Mouse (Mus musculus) midbrain, postnatal 0 days (tissue): ENCODE results near the gene Fahd1. TPM values are rescaled to one million over a fixed set of nuclear protein-coding genes. Genes with fewer than 3 reads are reported as not detected.

Experiments used
- ATAC-seq: fragments of 200-750 bp; cut with Nextera tagmentation; 2 replicates; pipeline ENCODE4 v1.8.0; 2017; ENCODE audit warnings: moderate number of reproducible peaks, mild to moderate bottlenecking, moderate TSS enrichment, moderate library complexity; ENCODE audit not compliant: low FRiP score
- DNase-seq: peaks from one replicate; pipeline ENCODE4 v3.0.0-alpha.2; 2015; ENCODE audit warnings: low spot score
- H3K27ac ChIP-seq: fragments of 300-500 bp; sonication (generic); 2 replicates; pipeline ENCODE4 v1.5.1; 2014; ENCODE audit warnings: low read depth, mild to moderate bottlenecking, low read length, mixed read lengths
- H3K27me3 ChIP-seq: fragments of 300-500 bp; sonication (generic); 2 replicates; pipeline ENCODE4 v1.6.1; 2014; ENCODE audit warnings: low read length, control low read depth, mixed read lengths; ENCODE audit not compliant: insufficient read depth
- H3K36me3 ChIP-seq: fragments of 300-500 bp; sonication (generic); 2 replicates; pipeline ENCODE4 v1.6.1; 2014; ENCODE audit warnings: low read length, control low read depth, mixed read lengths; ENCODE audit not compliant: insufficient read depth
- H3K4me1 ChIP-seq: fragments of 300-500 bp; sonication (generic); 2 replicates; pipeline ENCODE4 v1.6.1; 2014; ENCODE audit warnings: mild to moderate bottlenecking, control low read depth, antibody characterized with exemption, low read length, mixed read lengths; ENCODE audit not compliant: insufficient read depth
- H3K4me2 ChIP-seq: fragments of 300-500 bp; sonication (generic); 2 replicates; pipeline ENCODE4 v1.6.1; 2014; ENCODE audit warnings: low read depth, mild to moderate bottlenecking, low read length, mixed read lengths; ENCODE audit not compliant: poor library complexity, severe bottlenecking
- H3K4me3 ChIP-seq: fragments of 300-500 bp; sonication (generic); 2 replicates; pipeline ENCODE4 v1.5.1; 2014; ENCODE audit warnings: low read depth, mild to moderate bottlenecking, low read length, moderate library complexity
- H3K9ac ChIP-seq: fragments of 300-500 bp; sonication (generic); replicated peaks from 2 replicates; pipeline ENCODE4 v1.6.1; 2014; ENCODE audit warnings: mild to moderate bottlenecking, low read length, moderate library complexity, mixed read lengths; ENCODE audit not compliant: poor library complexity, severe bottlenecking
- H3K9me3 ChIP-seq: fragments of 300-500 bp; sonication (generic); 2 replicates; pipeline ENCODE4 v1.6.1; 2016; ENCODE audit warnings: low read length, control low read depth
- CTCF ChIP-seq: IDR thresholded peaks from 2 replicates; pipeline ENCODE4 v1.5.1; 2016; ENCODE audit warnings: antibody characterized with exemption, mild to moderate bottlenecking
- WGBS: fragments of 180-500 bp; shearing (Covaris S2); extraction: QIAGEN DNeasy Blood & Tissue Kit; methylation state at CpG from one replicate; pipeline ENCODE4 v1.1.7; 2014; 5-methylcytosine and 5-hydroxymethylcytosine counted together
- polyA plus RNA-seq: library from polyadenylated mRNA; unstranded; fragments of >200 nt; fragmentation: Nextera tagmentation; extraction: Ambion mirVana; gene quantifications from 2 replicates; pipeline ENCODE4 v1.2.1, GENCODE M21; 2015
- total RNA-seq: library from RNA; depleted of rRNA; stranded (reverse); fragments of >200 nt; gene quantifications from 2 replicates; pipeline ENCODE4 v1.2.3, GENCODE M21; 2014

The Fahd1 gene
- total and polyA plus RNA-seq, 2 experiments from 2014 or later: 11.7 to 18.2 TPM

GRCm38 (mm10) chr17:24896241-24896992, 46.3 kb upstream of the Fahd1 start, which contains the start of gene Nme3:
Gene Nme3 (plus strand): TSS chr17:24896500.
- Histone ChIP-seq H3K9ac (peak within 1 kb of the TSS; percentile 93), H3K4me2 (peak within 1 kb of the TSS; percentile 98), H3K27me3 (no peaks in the 10 kb centered on the region), H3K27ac (peak within 1 kb of the TSS; percentile 91), H3K9me3 (no peaks in the 10 kb centered on the region), H3K4me1 (peaks cover 14% of the 10 kb centered on the region), H3K36me3 (peaks cover 50% of the 10 kb centered on the region), H3K4me3 (peak within 1 kb of the TSS; percentile 87)
- TF ChIP-seq CTCF: peak; percentile 64
- WGBS: under 1% methylated on average over 50 of the region's 50 CpGs
- DNase-seq (peak; percentile 75), ATAC-seq (peak; percentile 49)

DNA sequence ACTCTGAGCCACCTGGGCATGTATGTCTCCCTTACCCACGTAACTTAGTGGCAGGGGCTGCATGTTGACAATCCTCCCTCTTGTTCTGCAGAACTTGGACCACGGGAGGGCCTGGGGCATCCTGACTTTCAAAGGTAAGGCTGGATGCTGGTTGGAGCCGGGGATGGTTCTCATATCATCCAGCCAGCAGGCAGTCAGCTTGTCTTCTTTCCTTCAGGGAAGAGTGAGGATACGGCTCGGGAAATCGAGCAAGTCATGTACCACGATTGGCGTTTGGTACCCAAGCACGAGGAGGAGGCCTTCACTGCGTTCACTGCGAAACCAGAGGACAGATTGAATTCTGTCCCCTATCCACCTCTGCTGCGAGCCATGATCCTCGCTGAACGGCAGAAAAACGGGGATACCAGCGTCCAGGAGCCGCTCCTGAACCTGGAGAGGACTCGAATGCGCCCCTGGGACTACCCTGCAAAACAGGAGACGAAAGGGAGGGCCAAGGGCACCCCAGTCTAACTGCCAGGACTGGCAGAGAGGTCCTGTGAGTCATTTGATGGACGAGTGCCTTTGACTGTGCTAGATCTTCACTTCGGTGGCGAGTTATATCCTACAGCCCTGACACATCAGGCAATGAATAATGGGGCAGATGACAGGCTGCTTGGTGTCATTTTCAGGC, 45.5 kb upstream of the Fahd1 start:
- ATAC-seq (no peak), DNase-seq (no peak)
- Histone ChIP-seq H3K27ac (peak overlapping the region; percentile 91), H3K9ac (peak overlapping the region; percentile 93), H3K4me2 (peak overlapping the region; percentile 98), H3K4me1 (peaks cover 14% of the 10 kb centered on the region), H3K9me3 (no peaks in the 10 kb centered on the region), H3K4me3 (peak overlapping the region; percentile 87), H3K36me3 (peaks cover 50% of the 10 kb centered on the region), H3K27me3 (no peaks in the 10 kb centered on the region)
- no peak for TF ChIP-seq CTCF
- 10% methylated on average over 23 of the region's 23 CpGs for WGBS

- Histone ChIP-seq H3K4me3 (peak within 1 kb of the TSS; percentile 87), H3K27ac (peak within 1 kb of the TSS; percentile 91), H3K4me1 (peaks cover 14% of the 10 kb centered on the region), H3K9ac (peak within 1 kb of the TSS; percentile 93), H3K9me3 (no peaks in the 10 kb centered on the region), H3K4me2 (peak within 1 kb of the TSS; percentile 98), H3K27me3 (no peaks in the 10 kb centered on the region), H3K36me3 (peaks cover 50% of the 10 kb centered on the region)
- TF ChIP-seq CTCF: no peak
- DNase-seq: peak; percentile 94
- whole genome bisulfite sequencing: under 1% methylated on average over 54 of the region's 62 CpGs
- ATAC-seq: peak; percentile 62
Observed at GRCm38 (mm10) chr17:24894995-24895547, 44.9 kb upstream of the Fahd1 start, which contains the start of the genes Eme2 and Mrps34. Gene Eme2 (minus strand): TSS chr17:24895087. Gene Mrps34 (plus strand): TSS chr17:24895116.

GRCm38 (mm10) chr17:24894061-24894994, 44.2 kb upstream of the Fahd1 start:
- Histone ChIP-seq H3K4me2 (peak overlapping the region; percentile 98), H3K36me3 (peaks cover 44% of the 10 kb centered on the region), H3K27ac (peak overlapping the region; percentile 91), H3K4me3 (peak overlapping the region; percentile 87), H3K9ac (peak overlapping the region; percentile 93), H3K27me3 (no peaks in the 10 kb centered on the region), H3K4me1 (peaks cover 14% of the 10 kb centered on the region), H3K9me3 (no peaks in the 10 kb centered on the region)
- TF ChIP-seq CTCF: 0 out of 2 replicates have a peak, but pooled peaks have one; percentile 3
- 11% methylated on average over 31 of the region's 31 CpGs for WGBS
- DNase-seq (peak; percentile 6), ATAC-seq (0 out of 2 replicates have a peak, but pooled peaks have one; percentile 6)

- no peak for ATAC-seq
Observed at GRCm38 (mm10) chr17:24893276-24893675, 43.1 kb upstream of the Fahd1 start.

More at GRCm38 (mm10) chr17:24893276-24893675, 43.1 kb upstream of the Fahd1 start:
- H3K4me3 ChIP-seq: no peak overlapping the region
- no peak overlapping the region for H3K4me2 ChIP-seq
- peaks cover 14% of the 10 kb centered on the region for H3K4me1 ChIP-seq
- WGBS: 95% methylated on average over 2 of the region's 2 CpGs
- DNase-seq: no peak
- no peaks in the 10 kb centered on the region for H3K27me3 ChIP-seq
- H3K9ac ChIP-seq: no peak overlapping the region
- no peaks in the 10 kb centered on the region for H3K9me3 ChIP-seq
- TF ChIP-seq CTCF: no peak
- H3K36me3 ChIP-seq: peaks cover 39% of the 10 kb centered on the region
- no peak overlapping the region for H3K27ac ChIP-seq
